Mouse (Mus musculus): Measurements from ENCODE around the gene Sergef.

GRCm38 (mm10) chr7:46438537-46439141 lies 201.0 kb downstream of the Sergef start:
- TF ChIP-seq POLR2A (IDR thresholded peaks at IDR 0.05; ENCODE audit: extremely low read depth, insufficient read depth, low read length) (no peak), CTCF (IDR thresholded peaks at IDR 0.05; ENCODE audit: extremely low read depth, insufficient read depth, low read length) (no peak)
